Mouse (Mus musculus) midbrain, embryonic 15.5 days (tissue): ENCODE data around the gene Spg7. TPM values are rescaled to one million over a fixed set of nuclear protein-coding genes. Genes with fewer than 3 reads are reported as not detected.

Experiments used
- ATAC-seq: fragments of 200-750 bp; cut with Nextera tagmentation; replicated peaks from 2 replicates; pipeline ENCODE4 v1.8.0; 2017; ENCODE audit warnings: moderate TSS enrichment
- H3K27ac ChIP-seq: fragments of 300-500 bp; sonication (generic); 2 replicates; pipeline ENCODE4 v1.5.1; 2015; ENCODE audit warnings: mild to moderate bottlenecking, inconsistent platforms
- H3K27me3 ChIP-seq: fragments of 300-500 bp; sonication (generic); replicated peaks from 2 replicates; pipeline ENCODE4 v1.6.1; 2015; ENCODE audit warnings: inconsistent platforms
- H3K36me3 ChIP-seq: fragments of 300-500 bp; sonication (generic); replicated peaks from 2 replicates; pipeline ENCODE4 v1.6.1; 2015; ENCODE audit warnings: inconsistent platforms
- H3K4me1 ChIP-seq: fragments of 300-500 bp; sonication (generic); 2 replicates; pipeline ENCODE4 v1.6.1; 2015; ENCODE audit warnings: inconsistent platforms
- H3K4me2 ChIP-seq: fragments of 300-500 bp; sonication (generic); 2 replicates; pipeline ENCODE4 v1.6.1; 2015; ENCODE audit warnings: inconsistent platforms, mild to moderate bottlenecking, moderate library complexity
- H3K4me3 ChIP-seq: fragments of 300-500 bp; sonication (generic); 2 replicates; pipeline ENCODE4 v1.5.1; 2015; ENCODE audit warnings: mild to moderate bottlenecking, inconsistent platforms
- H3K9ac ChIP-seq: fragments of 300-500 bp; sonication (generic); 2 replicates; pipeline ENCODE4 v1.6.1; 2015; ENCODE audit warnings: mild to moderate bottlenecking, inconsistent platforms
- H3K9me3 ChIP-seq: fragments of 300-500 bp; sonication (generic); 2 replicates; pipeline ENCODE4 v1.6.1; 2016; ENCODE audit warnings: inconsistent platforms
- WGBS: fragments of 180-500 bp; shearing (Covaris S2); methylation state at CpG from one replicate; pipeline ENCODE4 v1.1.7; 2015; ENCODE audit warnings: mixed read lengths; 5-methylcytosine and 5-hydroxymethylcytosine counted together
- polyA plus RNA-seq: library from polyadenylated mRNA; unstranded; fragments of >200 nt; fragmentation: Nextera tagmentation; extraction: Ambion mirVana; gene quantifications from 2 replicates; pipeline ENCODE4 v1.2.1, GENCODE M21; 2015

Gene Spg7
- polyA plus RNA-seq, 1 experiment from 2014 or later, result 49.0 TPM

GRCm38 (mm10) chr8:123122059-123122458 is 59.3 kb downstream of the Spg7 start:
- Histone ChIP-seq H3K27me3 (peaks cover 39% of the 10 kb centered on the region), H3K4me1 (peaks cover 15% of the 10 kb centered on the region)
- 84% methylated on average over 9 of the region's 9 CpGs for WGBS

DNA sequence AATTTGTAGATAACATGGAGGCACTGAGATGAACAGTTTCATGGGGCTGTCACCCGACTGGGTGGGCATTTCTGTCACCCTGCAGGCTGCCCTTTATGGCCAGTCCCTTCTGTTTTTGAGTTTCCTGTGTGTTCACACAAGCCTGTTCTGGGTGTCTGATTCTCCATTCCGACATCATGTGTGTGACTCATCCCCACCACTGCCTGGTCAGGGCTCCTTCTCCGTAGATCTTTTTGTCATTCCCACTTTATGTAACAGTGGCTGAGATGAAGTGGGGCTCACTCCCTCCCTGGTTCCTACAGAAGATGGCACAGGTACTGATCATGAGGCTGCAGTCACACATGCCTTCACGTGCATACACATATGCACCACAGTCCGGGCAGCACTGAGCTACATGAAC is 59.9 kb downstream of the Spg7 start:
- H3K27me3 ChIP-seq, result peaks cover 35% of the 10 kb centered on the region
- WGBS, result 77% methylated on average over 5 of the region's 5 CpGs

More at GRCm38 (mm10) chr8:123122059-123122458, 59.3 kb downstream of the Spg7 start:
- Histone ChIP-seq H3K9me3 (no peaks in the 10 kb centered on the region), H3K27ac (no peak overlapping the region), H3K4me2 (no peak overlapping the region), H3K36me3 (no peaks in the 10 kb centered on the region), H3K9ac (no peak overlapping the region), H3K4me3 (no peak overlapping the region)
- no peak for ATAC-seq

GRCm38 (mm10) chr8:123126193-123126816 is 63.6 kb downstream of the Spg7 start:
- WGBS, result 8% methylated on average over 19 of the region's 19 CpGs
- Histone ChIP-seq H3K4me2 (no peak overlapping the region), H3K9me3 (no peaks in the 10 kb centered on the region), H3K4me1 (0 out of 2 replicates have a peak, but pooled peaks cover 3% of the 10 kb centered on the region), H3K9ac (no peak overlapping the region), H3K27me3 (peaks cover 16% of the 10 kb centered on the region), H3K36me3 (no peaks in the 10 kb centered on the region), H3K4me3 (no peak overlapping the region), H3K27ac (no peak overlapping the region)
- no peak for ATAC-seq

More for the DNA sequence above, 59.9 kb downstream of the Spg7 start:
- Histone ChIP-seq H3K27ac (no peak overlapping the region), H3K4me2 (no peak overlapping the region), H3K36me3 (no peaks in the 10 kb centered on the region), H3K9ac (no peak overlapping the region), H3K4me3 (no peak overlapping the region), H3K9me3 (no peaks in the 10 kb centered on the region), H3K4me1 (peaks cover 9% of the 10 kb centered on the region)
- ATAC-seq, result no peak

GRCm38 (mm10) chr8:123131041-123131440 is 68.3 kb downstream of the Spg7 start:
- Histone ChIP-seq H3K9me3 (no peaks in the 10 kb centered on the region), H3K4me2 (no peak overlapping the region), H3K4me1 (peaks cover 18% of the 10 kb centered on the region), H3K9ac (no peak overlapping the region), H3K36me3 (no peaks in the 10 kb centered on the region), H3K27me3 (peaks cover 12% of the 10 kb centered on the region), H3K4me3 (no peak overlapping the region), H3K27ac (no peak overlapping the region)
- ATAC-seq, result no peak
- WGBS, result 69% methylated on average over 9 of the region's 9 CpGs

DNA sequence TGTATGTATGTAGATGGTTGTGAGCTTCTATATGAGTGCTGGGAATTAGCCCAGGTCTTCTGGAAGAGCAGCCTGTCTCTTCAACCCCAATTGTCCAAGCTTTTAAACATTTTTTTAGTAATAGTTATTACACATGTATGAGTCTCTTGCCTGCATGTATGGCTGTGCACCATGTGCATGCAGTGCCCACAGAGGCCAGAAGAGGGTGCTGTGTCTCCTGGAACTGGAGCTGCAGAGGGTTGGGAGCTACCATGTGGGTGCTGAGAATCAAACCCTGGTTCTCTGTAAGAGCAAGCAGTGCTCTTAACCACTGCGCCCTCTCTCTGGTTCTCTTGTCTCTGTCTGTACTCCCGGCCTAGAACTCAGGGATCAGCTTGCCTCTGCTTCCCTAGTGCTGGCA is 70.2 kb downstream of the Spg7 start:
- Histone ChIP-seq H3K9me3 (no peaks in the 10 kb centered on the region), H3K9ac (no peak overlapping the region), H3K4me1 (peaks cover 27% of the 10 kb centered on the region), H3K4me2 (no peak overlapping the region), H3K4me3 (no peak overlapping the region), H3K36me3 (no peaks in the 10 kb centered on the region), H3K27me3 (no peaks in the 10 kb centered on the region), H3K27ac (no peak overlapping the region)
- ATAC-seq, result no peak
- 100% methylated on average over 2 of the region's 2 CpGs for WGBS

GRCm38 (mm10) chr8:123134149-123134713 is 71.5 kb downstream of the Spg7 start:
- H3K36me3 ChIP-seq, result no peaks in the 10 kb centered on the region
- no peaks in the 10 kb centered on the region for H3K27me3 ChIP-seq
- no peak overlapping the region for H3K9ac ChIP-seq
- no peak overlapping the region for H3K4me2 ChIP-seq
- ATAC-seq, result no peak
- H3K4me1 ChIP-seq, result peaks cover 29% of the 10 kb centered on the region
- WGBS, result 88% methylated on average over 11 of the region's 11 CpGs
- H3K4me3 ChIP-seq, result no peak overlapping the region
- peak overlapping the region; percentile 80 for H3K27ac ChIP-seq
- H3K9me3 ChIP-seq, result no peaks in the 10 kb centered on the region

GRCm38 (mm10) chr8:123135406-123135805 is 72.7 kb downstream of the Spg7 start:
- Histone ChIP-seq H3K27me3 (no peaks in the 10 kb centered on the region), H3K9me3 (no peaks in the 10 kb centered on the region), H3K4me3 (peak overlapping the region; percentile 3; the same call in 1 of the 2 replicates), H3K36me3 (no peaks in the 10 kb centered on the region), H3K4me2 (peak overlapping the region; percentile 14), H3K27ac (peak overlapping the region; percentile 80), H3K9ac (no peak overlapping the region), H3K4me1 (peaks cover 29% of the 10 kb centered on the region)
- ATAC-seq, result peak; percentile 83
- 14% methylated on average over 7 of the region's 7 CpGs for WGBS

GRCm38 (mm10) chr8:123135806-123136205 is 73.1 kb downstream of the Spg7 start:
- Histone ChIP-seq H3K27me3 (no peaks in the 10 kb centered on the region), H3K4me2 (peak overlapping the region; percentile 14), H3K4me1 (peaks cover 29% of the 10 kb centered on the region), H3K4me3 (peak overlapping the region; percentile 3; the same call in 1 of the 2 replicates), H3K27ac (peak overlapping the region; percentile 80), H3K9me3 (no peaks in the 10 kb centered on the region), H3K36me3 (no peaks in the 10 kb centered on the region), H3K9ac (no peak overlapping the region)
- peak; percentile 37; the same call in 1 of the 2 replicates for ATAC-seq
- WGBS, result 43% methylated on average over 9 of the region's 9 CpGs

GRCm38 (mm10) chr8:123136287-123136686 is 73.5 kb downstream of the Spg7 start:
- H3K9me3 ChIP-seq, result no peaks in the 10 kb centered on the region
- H3K4me2 ChIP-seq, result no peak overlapping the region
- peaks cover 29% of the 10 kb centered on the region for H3K4me1 ChIP-seq
- no peak overlapping the region for H3K9ac ChIP-seq
- 81% methylated on average over 9 of the region's 9 CpGs for WGBS
- H3K27ac ChIP-seq, result no peak overlapping the region
- no peaks in the 10 kb centered on the region for H3K27me3 ChIP-seq
- H3K36me3 ChIP-seq, result no peaks in the 10 kb centered on the region
- H3K4me3 ChIP-seq, result no peak overlapping the region
- ATAC-seq, result no peak

GRCm38 (mm10) chr8:123137645-123138077 is 74.9 kb downstream of the Spg7 start:
- no peak overlapping the region for H3K9ac ChIP-seq
- H3K27me3 ChIP-seq, result no peaks in the 10 kb centered on the region
- H3K27ac ChIP-seq, result no peak overlapping the region
- H3K4me1 ChIP-seq, result peaks cover 29% of the 10 kb centered on the region
- H3K9me3 ChIP-seq, result no peaks in the 10 kb centered on the region
- ATAC-seq, result 0 out of 2 replicates have a peak, but pooled peaks have one; percentile 37
- H3K36me3 ChIP-seq, result no peaks in the 10 kb centered on the region
- WGBS, result 13% methylated on average over 2 of the region's 2 CpGs
- no peak overlapping the region for H3K4me3 ChIP-seq
- no peak overlapping the region for H3K4me2 ChIP-seq

DNA sequence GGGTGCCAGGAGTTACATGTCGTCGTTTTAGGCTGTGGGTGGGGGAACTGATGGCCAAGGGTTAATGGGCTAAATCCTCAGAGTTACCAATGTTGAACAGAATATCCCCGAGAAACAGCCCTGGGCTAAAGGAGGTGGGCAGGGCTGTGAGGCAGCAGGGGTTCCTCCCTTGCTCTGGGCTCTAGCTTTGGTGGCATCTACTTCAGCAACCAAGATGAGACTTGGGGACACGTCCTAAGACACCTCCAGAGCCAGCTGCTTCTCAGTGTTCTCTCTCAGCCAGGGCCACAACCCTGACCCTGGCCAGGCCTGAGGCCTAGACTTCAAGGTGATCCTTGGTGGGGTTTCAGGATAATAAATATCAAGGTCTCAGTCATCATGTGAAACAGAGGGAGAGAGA is 76.0 kb downstream of the Spg7 start:
- H3K9ac ChIP-seq, result no peak overlapping the region
- ATAC-seq, result no peak
- peaks cover 29% of the 10 kb centered on the region for H3K4me1 ChIP-seq
- WGBS, result 60% methylated on average over 4 of the region's 4 CpGs
- no peaks in the 10 kb centered on the region for H3K27me3 ChIP-seq
- H3K4me2 ChIP-seq, result no peak overlapping the region
- H3K4me3 ChIP-seq, result no peak overlapping the region
- no peaks in the 10 kb centered on the region for H3K36me3 ChIP-seq
- H3K27ac ChIP-seq, result no peak overlapping the region
- no peaks in the 10 kb centered on the region for H3K9me3 ChIP-seq

DNA sequence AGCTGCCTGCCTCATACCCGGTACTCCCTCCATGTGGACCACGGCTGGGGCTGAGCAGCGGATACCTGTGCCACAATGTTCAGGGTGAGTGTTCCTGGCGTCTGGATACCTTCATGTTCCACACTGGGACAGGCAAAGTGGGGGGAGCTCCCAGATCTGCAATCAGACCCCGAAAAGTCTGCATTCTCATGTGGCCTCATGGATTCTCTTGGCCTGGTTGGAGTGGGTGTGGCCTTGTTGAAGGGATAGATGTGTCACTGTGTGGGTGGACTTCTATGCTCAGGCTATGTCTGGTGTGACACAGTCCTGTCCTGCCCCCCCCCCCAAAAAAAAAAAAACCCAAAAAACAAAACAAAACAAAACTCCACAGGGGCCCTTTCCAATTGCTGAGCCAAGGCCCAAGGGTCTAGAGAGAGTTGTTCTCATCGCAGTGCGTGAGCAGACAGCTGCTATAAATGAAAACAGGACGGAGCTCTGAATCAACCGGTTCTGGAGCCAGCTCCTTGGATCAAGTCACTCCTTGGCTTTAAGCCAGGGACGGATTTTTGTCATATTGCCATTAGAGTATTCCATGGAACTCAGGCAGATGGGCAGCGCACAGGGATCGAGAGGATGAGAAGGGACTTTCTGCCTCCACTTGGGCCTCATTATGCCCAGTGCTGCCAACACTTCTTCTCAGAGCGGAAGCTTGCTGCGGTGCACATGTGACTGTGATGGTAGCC is 79.2 kb downstream of the Spg7 start:
- whole genome bisulfite sequencing, result 75% methylated on average over 14 of the region's 14 CpGs
- no peak for ATAC-seq
- no peaks in the 10 kb centered on the region for H3K36me3 ChIP-seq

More for the DNA sequence above, 79.2 kb downstream of the Spg7 start:
- H3K27me3 ChIP-seq, result no peaks in the 10 kb centered on the region
- no peak overlapping the region for H3K27ac ChIP-seq
- peaks cover 9% of the 10 kb centered on the region; the same call in 1 of the 2 replicates for H3K4me1 ChIP-seq
- H3K4me3 ChIP-seq, result no peak overlapping the region
- H3K4me2 ChIP-seq, result no peak overlapping the region
- no peaks in the 10 kb centered on the region for H3K9me3 ChIP-seq
- H3K9ac ChIP-seq, result no peak overlapping the region
